Mouse (Mus musculus): ENCODE data around the gene Clec16a. TPM values are rescaled to one million over a fixed set of nuclear protein-coding genes. Genes with fewer than 3 reads are reported as not detected.

The Clec16a gene
- polyA plus RNA-seq, 1 experiment: 23.0 TPM

DNA sequence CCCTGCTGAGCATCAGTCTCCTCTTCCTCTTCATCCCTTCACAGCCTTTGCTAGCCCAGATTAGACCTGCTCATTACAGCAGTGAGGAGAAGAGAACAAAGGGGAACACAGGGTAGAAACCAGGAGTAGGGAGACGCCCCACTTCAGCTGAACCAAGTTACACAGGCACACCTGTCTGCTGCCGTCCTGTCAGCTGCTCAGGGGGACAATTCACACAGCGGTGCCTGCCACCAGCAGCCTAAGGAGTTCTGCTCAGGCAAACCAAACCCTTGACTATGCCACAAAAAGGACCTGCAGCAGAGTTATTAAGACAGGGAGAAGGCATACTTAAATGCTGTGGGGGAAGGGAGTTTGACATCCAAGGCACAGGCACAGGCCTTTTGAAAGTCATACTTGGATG is 121.6 kb downstream of the Clec16a start:
- H3K4me3 ChIP-seq (ENCODE audit: insufficient read depth, low read length): no peak overlapping the region

DNA sequence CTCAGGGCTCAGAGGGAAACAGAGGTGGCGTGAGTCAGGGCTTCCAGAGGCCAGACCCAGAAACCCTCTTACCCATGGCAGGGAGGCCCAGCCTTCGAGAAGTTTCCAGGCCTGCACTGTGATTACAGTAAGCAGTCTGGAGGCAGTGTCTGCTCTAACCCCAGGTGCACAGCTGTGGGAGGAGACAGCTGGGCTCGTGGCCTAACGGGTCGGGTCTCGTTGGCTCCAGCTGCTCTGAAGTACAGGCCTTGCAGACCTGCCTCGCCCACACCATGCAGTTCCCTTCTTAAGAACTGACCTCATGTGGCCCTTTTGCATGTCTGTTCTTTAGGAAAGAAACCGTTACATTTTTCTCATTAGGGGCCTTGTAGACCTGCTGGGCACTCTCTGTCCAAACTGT is 123.3 kb downstream of the Clec16a start:
- Histone ChIP-seq H3K27ac (ENCODE audit: insufficient read depth, low read length) (no peak overlapping the region), H3K4me1 (ENCODE audit: control insufficient read depth, insufficient read depth, low read length) (no peaks in the 10 kb centered on the region), H3K4me3 (ENCODE audit: insufficient read depth, low read length) (no peak overlapping the region)
- TF ChIP-seq POLR2A (IDR thresholded peaks at IDR 0.05; ENCODE audit: low read depth, low read length) (no peak), CTCF (IDR thresholded peaks at IDR 0.05; ENCODE audit: borderline replicate concordance, insufficient read depth, low read length) (no peak)

More for the DNA sequence above, 121.6 kb downstream of the Clec16a start:
- Histone ChIP-seq H3K4me1 (ENCODE audit: control insufficient read depth, insufficient read depth, low read length) (no peaks in the 10 kb centered on the region), H3K27ac (ENCODE audit: insufficient read depth, low read length) (no peak overlapping the region)
- TF ChIP-seq POLR2A (IDR thresholded peaks at IDR 0.05; ENCODE audit: low read depth, low read length) (no peak), CTCF (IDR thresholded peaks at IDR 0.05; ENCODE audit: borderline replicate concordance, insufficient read depth, low read length) (no peak)

DNA sequence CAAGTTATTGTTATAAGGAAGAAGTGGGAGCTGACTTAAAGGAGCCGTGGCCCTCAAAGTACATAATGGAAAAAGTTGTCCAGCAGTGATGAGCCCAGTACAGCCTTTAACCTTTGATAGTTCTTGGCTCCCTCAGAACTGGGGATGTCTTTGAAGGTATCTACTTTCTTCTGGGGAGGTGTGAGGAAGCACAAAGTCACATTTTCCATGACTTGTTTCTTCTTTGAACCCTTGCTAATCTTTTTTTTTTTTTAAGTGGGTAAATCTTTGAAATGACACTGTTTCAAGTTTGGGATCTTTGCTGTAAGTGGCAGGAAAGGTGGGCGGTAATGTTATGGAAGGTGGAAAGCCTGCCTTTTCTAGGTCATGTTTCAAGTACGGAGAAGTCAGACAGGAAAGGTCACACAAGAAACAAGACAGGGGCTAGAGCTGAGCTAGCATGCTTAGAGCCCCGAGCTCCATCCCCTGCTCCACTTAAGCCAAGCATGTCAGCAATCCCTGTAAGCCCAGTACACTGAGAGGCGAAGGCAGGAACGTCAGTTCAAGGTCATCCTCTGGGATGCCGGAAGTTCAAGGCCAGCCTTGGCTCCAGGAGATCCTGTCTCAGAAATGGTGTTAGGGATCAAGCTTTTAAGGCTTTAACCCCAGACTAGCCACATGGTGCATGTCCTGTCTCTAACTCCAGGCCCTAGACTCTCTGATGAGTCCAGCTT is 124.0 kb downstream of the Clec16a start:
- H3K27ac ChIP-seq (ENCODE audit: insufficient read depth, low read length): no peak overlapping the region
- H3K4me1 ChIP-seq (ENCODE audit: control insufficient read depth, insufficient read depth, low read length): no peaks in the 10 kb centered on the region
- no peak for TF ChIP-seq POLR2A (IDR thresholded peaks at IDR 0.05; ENCODE audit: low read depth, low read length)
- no peak for TF ChIP-seq CTCF (IDR thresholded peaks at IDR 0.05; ENCODE audit: borderline replicate concordance, insufficient read depth, low read length)
- no peak overlapping the region for H3K4me3 ChIP-seq (ENCODE audit: insufficient read depth, low read length)

DNA sequence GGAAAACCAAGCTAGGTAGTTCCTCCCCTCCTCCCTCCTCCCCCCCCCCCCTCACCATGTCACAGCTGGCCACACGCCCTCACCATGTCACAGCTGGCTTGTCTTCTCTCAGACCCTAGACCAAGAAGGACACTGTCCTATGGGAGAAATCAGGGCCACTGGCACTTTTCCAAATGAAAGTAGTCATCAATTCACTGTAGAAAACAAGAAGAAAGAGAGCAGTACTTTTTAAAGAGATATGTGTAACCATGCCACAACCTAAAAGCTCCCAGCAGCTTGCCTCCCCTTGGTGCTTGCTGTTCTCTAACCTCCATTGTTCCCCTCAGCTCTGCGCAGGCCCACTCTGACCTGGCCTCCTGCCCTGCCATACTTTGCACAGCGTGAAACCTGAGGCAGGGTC is 124.8 kb downstream of the Clec16a start:
- Histone ChIP-seq H3K4me3 (ENCODE audit: insufficient read depth, low read length) (no peak overlapping the region), H3K27ac (ENCODE audit: insufficient read depth, low read length) (no peak overlapping the region), H3K4me1 (ENCODE audit: control insufficient read depth, insufficient read depth, low read length) (no peaks in the 10 kb centered on the region)
- TF ChIP-seq POLR2A (IDR thresholded peaks at IDR 0.05; ENCODE audit: low read depth, low read length): no peak
- TF ChIP-seq CTCF (IDR thresholded peaks at IDR 0.05; ENCODE audit: borderline replicate concordance, insufficient read depth, low read length): no peak

DNA sequence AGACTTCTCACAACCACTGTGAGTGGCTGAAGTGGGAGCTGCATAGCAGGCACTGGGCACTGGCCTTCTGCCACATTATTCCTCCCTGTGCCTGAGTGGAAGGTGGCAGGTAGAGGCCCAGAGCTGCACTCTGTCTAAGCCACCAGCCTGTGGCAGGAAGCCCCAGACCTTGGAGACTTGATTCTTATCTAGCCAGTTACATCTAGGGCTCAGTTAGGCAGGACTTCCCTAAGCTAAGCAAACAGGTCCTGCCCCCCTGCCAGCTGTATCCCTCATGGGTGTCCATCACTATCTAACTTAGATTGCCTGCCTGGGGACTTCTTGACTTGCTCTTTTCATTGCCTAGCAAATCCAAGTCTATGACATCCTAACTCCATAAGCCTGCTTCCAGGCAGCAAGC is 127.4 kb downstream of the Clec16a start:
- TF ChIP-seq POLR2A (IDR thresholded peaks at IDR 0.05; ENCODE audit: low read depth, low read length): no peak
- TF ChIP-seq CTCF (IDR thresholded peaks at IDR 0.05; ENCODE audit: borderline replicate concordance, insufficient read depth, low read length): no peak
- no peak overlapping the region for H3K27ac ChIP-seq (ENCODE audit: insufficient read depth, low read length)
- H3K4me3 ChIP-seq (ENCODE audit: insufficient read depth, low read length): no peak overlapping the region
- no peaks in the 10 kb centered on the region for H3K4me1 ChIP-seq (ENCODE audit: control insufficient read depth, insufficient read depth, low read length)

DNA sequence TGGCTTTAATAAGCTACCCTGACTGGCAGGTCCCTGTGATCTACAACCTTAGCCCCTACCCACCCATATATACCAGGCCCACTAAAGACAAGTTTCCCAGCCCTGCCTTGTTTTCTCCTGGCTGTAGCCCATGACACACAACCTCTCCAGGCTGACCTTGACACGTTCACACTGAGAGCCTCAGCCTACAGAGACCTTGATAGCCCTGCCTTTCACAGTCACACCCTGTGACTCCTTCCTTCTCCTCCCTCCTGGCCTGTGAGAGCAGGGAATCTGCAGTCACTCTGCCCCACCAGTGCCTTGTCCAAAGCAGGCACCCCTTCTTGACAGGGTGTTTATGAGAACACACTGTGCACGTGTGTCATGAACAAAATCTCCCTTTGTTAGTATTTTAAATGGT is 128.9 kb downstream of the Clec16a start:
- no peak for TF ChIP-seq CTCF (IDR thresholded peaks at IDR 0.05; ENCODE audit: borderline replicate concordance, insufficient read depth, low read length)
- TF ChIP-seq POLR2A (IDR thresholded peaks at IDR 0.05; ENCODE audit: low read depth, low read length): no peak
- no peak overlapping the region for H3K4me3 ChIP-seq (ENCODE audit: insufficient read depth, low read length)
- H3K27ac ChIP-seq (ENCODE audit: insufficient read depth, low read length): no peak overlapping the region
- no peaks in the 10 kb centered on the region for H3K4me1 ChIP-seq (ENCODE audit: control insufficient read depth, insufficient read depth, low read length)

DNA sequence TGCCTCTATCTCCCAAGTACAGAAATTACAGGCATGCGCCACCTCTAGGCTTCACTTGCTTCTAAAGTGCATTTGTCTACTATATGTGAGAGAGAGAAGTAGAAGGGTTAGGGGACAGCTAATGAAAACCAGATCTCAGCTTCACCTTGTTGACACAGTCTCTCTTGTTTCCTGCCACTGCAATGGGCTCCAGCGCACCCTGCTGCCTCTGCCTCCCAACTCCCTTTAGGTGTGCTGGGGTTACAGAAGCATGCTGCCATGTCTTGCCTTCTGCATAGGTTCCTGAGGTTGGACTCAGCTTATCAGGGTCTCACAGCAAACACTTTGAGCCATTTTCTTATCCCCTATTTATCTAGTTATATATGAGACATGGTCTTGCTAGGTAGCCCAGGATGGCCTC is 129.8 kb downstream of the Clec16a start:
- Histone ChIP-seq H3K4me1 (ENCODE audit: control insufficient read depth, insufficient read depth, low read length) (no peaks in the 10 kb centered on the region), H3K27ac (ENCODE audit: insufficient read depth, low read length) (no peak overlapping the region), H3K4me3 (ENCODE audit: insufficient read depth, low read length) (no peak overlapping the region)
- TF ChIP-seq CTCF (IDR thresholded peaks at IDR 0.05; ENCODE audit: borderline replicate concordance, insufficient read depth, low read length) (no peak), POLR2A (IDR thresholded peaks at IDR 0.05; ENCODE audit: low read depth, low read length) (no peak)

DNA sequence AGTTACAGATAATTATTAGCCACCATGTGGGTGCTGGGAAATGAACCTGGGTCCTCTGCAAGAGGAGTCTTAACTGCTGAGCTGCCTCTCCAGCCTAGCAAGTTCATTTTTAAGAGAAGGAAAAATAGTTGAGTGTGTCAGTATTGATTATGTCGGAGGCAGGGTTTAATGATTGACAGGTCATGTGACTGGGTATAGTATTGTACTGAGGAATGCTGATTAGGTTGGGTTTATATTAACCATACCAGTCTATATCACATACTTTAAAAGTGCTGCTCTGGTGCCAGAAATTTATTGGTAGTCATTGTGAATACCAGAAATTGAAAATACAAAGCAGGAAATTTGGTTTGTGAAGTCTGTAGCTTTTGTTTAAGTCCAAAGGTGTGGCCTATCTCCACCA is 130.5 kb downstream of the Clec16a start:
- H3K4me1 ChIP-seq (ENCODE audit: control insufficient read depth, insufficient read depth, low read length): no peaks in the 10 kb centered on the region
- no peak overlapping the region for H3K27ac ChIP-seq (ENCODE audit: insufficient read depth, low read length)
- no peak for TF ChIP-seq CTCF (IDR thresholded peaks at IDR 0.05; ENCODE audit: borderline replicate concordance, insufficient read depth, low read length)
- TF ChIP-seq POLR2A (IDR thresholded peaks at IDR 0.05; ENCODE audit: low read depth, low read length): no peak
- H3K4me3 ChIP-seq (ENCODE audit: insufficient read depth, low read length): no peak overlapping the region

DNA sequence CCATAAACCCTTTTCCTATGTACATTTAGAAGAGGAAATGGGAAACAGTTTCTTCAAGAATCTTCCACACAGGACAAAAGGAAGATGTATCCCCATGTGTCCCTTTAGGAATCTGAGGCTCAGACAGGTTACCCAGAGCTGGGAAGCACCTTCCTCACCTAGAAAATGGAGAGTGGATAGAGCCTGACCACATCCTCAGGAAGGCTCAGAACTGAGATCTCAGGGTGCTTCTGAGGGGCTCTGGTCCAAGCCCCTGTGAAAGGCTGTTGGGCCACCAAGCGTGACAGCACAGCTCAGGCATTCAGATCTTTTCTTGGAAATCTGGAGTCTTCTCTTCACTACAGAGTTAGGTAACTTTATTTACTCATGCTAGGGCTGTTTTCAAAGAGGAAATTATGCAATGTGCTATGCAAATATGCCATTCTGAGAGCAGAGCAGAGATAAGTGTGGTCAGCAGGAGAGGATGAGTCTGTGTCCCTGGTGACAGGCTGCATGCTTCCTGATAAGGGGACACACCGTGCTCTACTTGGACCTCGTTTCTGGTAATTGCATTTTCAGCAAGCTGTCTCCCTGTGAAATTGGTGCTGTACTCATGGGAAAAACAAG is 131.4 kb downstream of the Clec16a start:
- TF ChIP-seq CTCF (IDR thresholded peaks at IDR 0.05; ENCODE audit: borderline replicate concordance, insufficient read depth, low read length): no peak
- no peak for TF ChIP-seq POLR2A (IDR thresholded peaks at IDR 0.05; ENCODE audit: low read depth, low read length)

DNA sequence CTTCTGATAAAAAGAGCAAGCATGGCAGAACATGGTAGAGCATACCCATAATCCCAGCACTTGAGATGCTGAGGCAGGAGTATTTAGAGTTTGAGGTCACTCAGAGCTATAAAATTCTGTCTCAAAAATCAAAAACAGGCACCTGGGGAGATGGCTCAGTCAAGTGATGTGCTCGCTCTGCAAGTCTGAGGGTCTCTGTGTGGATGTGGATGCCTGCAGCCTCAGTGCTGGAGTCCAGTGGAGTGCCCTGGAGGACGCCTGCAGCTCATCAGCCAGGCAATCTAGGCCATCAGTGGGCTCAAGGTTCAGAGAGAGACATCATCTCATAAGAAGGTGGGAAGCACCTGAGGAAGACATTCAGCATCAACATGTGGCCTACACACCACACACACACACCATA is 137.4 kb downstream of the Clec16a start:
- TF ChIP-seq POLR2A (IDR thresholded peaks at IDR 0.05; ENCODE audit: low read depth, low read length) (no peak), CTCF (IDR thresholded peaks at IDR 0.05; ENCODE audit: borderline replicate concordance, insufficient read depth, low read length) (no peak)
- Histone ChIP-seq H3K4me3 (ENCODE audit: insufficient read depth, low read length) (no peak overlapping the region), H3K27ac (ENCODE audit: insufficient read depth, low read length) (no peak overlapping the region), H3K4me1 (ENCODE audit: control insufficient read depth, insufficient read depth, low read length) (no peaks in the 10 kb centered on the region)

More for the DNA sequence above, 131.4 kb downstream of the Clec16a start:
- Histone ChIP-seq H3K27ac (ENCODE audit: insufficient read depth, low read length) (no peak overlapping the region), H3K4me1 (ENCODE audit: control insufficient read depth, insufficient read depth, low read length) (no peaks in the 10 kb centered on the region), H3K4me3 (ENCODE audit: insufficient read depth, low read length) (no peak overlapping the region)
